Mouse (Mus musculus) myocyte (in vitro differentiated cells): ENCODE measurements around the gene Pou6f1. TPM values are rescaled to one million over a fixed set of nuclear protein-coding genes. Genes with fewer than 3 reads are reported as not detected.

Experiments used
- H3K27me3 ChIP-seq: one replicate; pipeline ENCODE4 v1.6.1; 2011; ENCODE audit not compliant: control insufficient read depth, insufficient read depth, insufficient read length
- H3K36me3 ChIP-seq: one replicate; pipeline ENCODE4 v1.6.1; 2011; ENCODE audit not compliant: control insufficient read depth, insufficient read depth
- H3K4me2 ChIP-seq: one replicate; pipeline ENCODE4 v1.6.1; 2011; ENCODE audit warnings: low read depth, control low read depth
- H3K4me3 ChIP-seq: one replicate; pipeline ENCODE4 v1.5.1; 2011; ENCODE audit warnings: mild to moderate bottlenecking, control low read depth, moderate library complexity
- H3K79me2 ChIP-seq: one replicate; pipeline ENCODE4 v1.6.1; 2011; ENCODE audit not compliant: control insufficient read depth, insufficient read depth
- H3ac ChIP-seq: one replicate; pipeline ENCODE4 v1.6.1; 2011; ENCODE audit not compliant: control insufficient read depth, insufficient read length
- CEBPB ChIP-seq: IDR thresholded peaks from 2 replicates; pipeline ENCODE4 v1.6.1; 2011; ENCODE audit warnings: mild to moderate bottlenecking, moderate library complexity; ENCODE audit not compliant: poor library complexity, insufficient read depth, severe bottlenecking
- E2F4 ChIP-seq: IDR thresholded peaks from one replicate; pipeline ENCODE4 v1.6.1; 2011; ENCODE audit warnings: mild to moderate bottlenecking, control low read depth, moderate library complexity; ENCODE audit not compliant: insufficient read depth
- MAX ChIP-seq: IDR thresholded peaks from one replicate; pipeline ENCODE4 v1.6.1; 2011; ENCODE audit warnings: low read depth, mild to moderate bottlenecking, control low read depth
- MYOD1 ChIP-seq, 3 experiments: IDR thresholded peaks; one replicate each; pipeline ENCODE4 v1.6.1; 2011; ENCODE audit warnings: control low read depth in 2 of 3, low read depth in 2 of 3, mild to moderate bottlenecking in 2 of 3, moderate library complexity in 1 of 3; ENCODE audit not compliant: insufficient read length in 2 of 3, control insufficient read depth in 1 of 3
- MYOG ChIP-seq, 3 experiments: IDR thresholded peaks; one replicate each; pipeline ENCODE4 v1.6.1; 2011; ENCODE audit warnings: control low read depth in 2 of 3, low read depth in 2 of 3, mild to moderate bottlenecking in 2 of 3; ENCODE audit not compliant: insufficient read length in 2 of 3, control insufficient read depth in 1 of 3, insufficient read depth in 1 of 3
- POLR2A ChIP-seq: IDR thresholded peaks from one replicate; pipeline ENCODE4 v1.6.1; 2011; ENCODE audit warnings: low read depth, mild to moderate bottlenecking, control low read depth, moderate library complexity; ENCODE audit not compliant: insufficient read length
- POLR2AphosphoS2 ChIP-seq: IDR thresholded peaks from one replicate; pipeline ENCODE4 v1.6.1; 2011; ENCODE audit warnings: low read depth, control low read depth; ENCODE audit not compliant: insufficient read length
- REST ChIP-seq: IDR thresholded peaks from one replicate; pipeline ENCODE4 v1.6.1; 2011; ENCODE audit warnings: mild to moderate bottlenecking, control low read depth, moderate library complexity; ENCODE audit not compliant: insufficient read depth, insufficient read length
- SRF ChIP-seq: IDR thresholded peaks from one replicate; pipeline ENCODE4 v1.6.1; 2011; ENCODE audit warnings: low read depth; ENCODE audit not compliant: control insufficient read depth, insufficient read length
- TCF12 ChIP-seq: IDR thresholded peaks from one replicate; pipeline ENCODE4 v1.6.1; 2011; ENCODE audit warnings: mild to moderate bottlenecking, control low read depth; ENCODE audit not compliant: poor library complexity, insufficient read depth, severe bottlenecking
- TCF3 ChIP-seq: IDR thresholded peaks from one replicate; pipeline ENCODE4 v1.6.1; 2011; ENCODE audit warnings: low read depth, control low read depth; ENCODE audit not compliant: insufficient read length
- USF1 ChIP-seq: IDR thresholded peaks from one replicate; pipeline ENCODE4 v1.6.1; 2011; ENCODE audit warnings: low read depth, mild to moderate bottlenecking, control low read depth, moderate library complexity
- polyA plus RNA-seq: library from polyadenylated mRNA; unstranded; fragments of >200 nt; fragmentation: generic; extraction: Trizol; gene quantifications from one replicate; pipeline ENCODE4 v1.2.1, GENCODE M21; 2012; ENCODE audit warnings: missing spikeins

The Pou6f1 gene
- polyA plus RNA-seq, 1 experiment: 7.7 TPM

GRCm38 (mm10) chr15:100598883-100599275 is 905 bp downstream of the Pou6f1 start:
- H3ac ChIP-seq: peak overlapping the region; percentile 36
- H3K4me3 ChIP-seq: peak overlapping the region; percentile 18
- no peaks in the 10 kb centered on the region for H3K27me3 ChIP-seq
- TF ChIP-seq MAX: no peak
- no peak for TF ChIP-seq POLR2AphosphoS2
- TF ChIP-seq USF1: no peak
- TF ChIP-seq MYOD1 (IDR thresholded peaks at IDR 0.05; ENCODE audit: control insufficient read depth in 1 of 3, insufficient read length in 2 of 3, low read depth in 2 of 3): no peak
- TF ChIP-seq POLR2A: no peak
- TF ChIP-seq SRF: no peak
- no peak for TF ChIP-seq CEBPB
- H3K79me2 ChIP-seq: no peaks in the 10 kb centered on the region
- no peaks in the 10 kb centered on the region for H3K36me3 ChIP-seq
- peak overlapping the region; percentile 94 for H3K4me2 ChIP-seq

- Histone ChIP-seq H3K79me2 (no peaks in the 10 kb centered on the region), H3K36me3 (no peaks in the 10 kb centered on the region), H3ac (no peak overlapping the region), H3K4me3 (peak overlapping the region; percentile 18), H3K4me2 (no peak overlapping the region), H3K27me3 (no peaks in the 10 kb centered on the region)
- TF ChIP-seq MYOG (IDR thresholded peaks at IDR 0.05; ENCODE audit: control insufficient read depth in 1 of 3, insufficient read depth in 1 of 3, insufficient read length in 2 of 3, low read depth in 2 of 3): no peak
- TF ChIP-seq TCF3: no peak
- no peak for TF ChIP-seq USF1
- no peak for TF ChIP-seq CEBPB
- TF ChIP-seq E2F4: no peak
- no peak for TF ChIP-seq POLR2AphosphoS2
- TF ChIP-seq MYOD1 (IDR thresholded peaks at IDR 0.05; ENCODE audit: control insufficient read depth in 1 of 3, insufficient read length in 2 of 3, low read depth in 2 of 3): no peak
- no peak for TF ChIP-seq SRF
- no peak for TF ChIP-seq TCF12
Measured at GRCm38 (mm10) chr15:100598287-100598882, 1.4 kb downstream of the Pou6f1 start.

- TF ChIP-seq REST (no peak), MYOD1 (IDR thresholded peaks at IDR 0.05; ENCODE audit: control insufficient read depth in 1 of 3, insufficient read length in 2 of 3, low read depth in 2 of 3) (no peak)
- Histone ChIP-seq H3ac (no peak overlapping the region), H3K36me3 (no peaks in the 10 kb centered on the region), H3K79me2 (no peaks in the 10 kb centered on the region), H3K4me2 (no peak overlapping the region), H3K27me3 (no peaks in the 10 kb centered on the region), H3K4me3 (no peak overlapping the region)
Measured at GRCm38 (mm10) chr15:100592817-100593216, 7.0 kb downstream of the Pou6f1 start.

DNA sequence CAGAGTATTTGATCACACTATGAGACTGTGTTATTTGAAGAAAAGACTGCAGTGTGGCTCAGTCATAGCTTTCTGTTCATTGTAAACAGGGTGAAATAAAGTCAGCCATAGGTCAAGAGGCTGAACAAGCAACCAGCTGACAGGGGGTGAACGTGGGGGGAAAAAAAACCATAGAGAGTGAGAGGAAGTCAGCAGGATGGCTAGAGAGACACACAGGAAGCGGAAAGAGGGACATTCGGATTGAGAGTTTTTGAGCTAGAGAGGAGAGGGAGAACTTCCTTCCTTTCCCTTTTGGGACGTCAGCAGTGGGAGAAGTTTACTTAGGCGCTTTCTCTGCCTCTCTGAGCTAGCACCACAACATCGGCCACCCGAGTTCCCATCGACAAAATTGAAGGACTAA is 9.3 kb downstream of the Pou6f1 start:
- no peaks in the 10 kb centered on the region for H3K36me3 ChIP-seq
- TF ChIP-seq POLR2A (no peak), TCF3 (no peak), MYOD1 (IDR thresholded peaks at IDR 0.05; ENCODE audit: control insufficient read depth in 1 of 3, insufficient read length in 2 of 3, low read depth in 2 of 3) (no peak), MYOG (IDR thresholded peaks at IDR 0.05; ENCODE audit: control insufficient read depth in 1 of 3, insufficient read depth in 1 of 3, insufficient read length in 2 of 3, low read depth in 2 of 3) (no peak), POLR2AphosphoS2 (no peak), TCF12 (no peak), CEBPB (no peak), E2F4 (no peak), REST (no peak), SRF (no peak), MAX (no peak), USF1 (no peak)
- no peaks in the 10 kb centered on the region for H3K79me2 ChIP-seq
- H3ac ChIP-seq: no peak overlapping the region
- no peak overlapping the region for H3K4me3 ChIP-seq
- no peak overlapping the region for H3K4me2 ChIP-seq
- no peaks in the 10 kb centered on the region for H3K27me3 ChIP-seq

GRCm38 (mm10) chr15:100588297-100588696 is 11.5 kb downstream of the Pou6f1 start:
- no peak overlapping the region for H3K4me2 ChIP-seq
- H3K4me3 ChIP-seq: no peak overlapping the region
- H3K79me2 ChIP-seq: no peaks in the 10 kb centered on the region
- H3K36me3 ChIP-seq: no peaks in the 10 kb centered on the region
- H3K27me3 ChIP-seq: no peaks in the 10 kb centered on the region
- TF ChIP-seq TCF3 (no peak), CEBPB (no peak), E2F4 (no peak), USF1 (no peak), POLR2A (no peak), REST (no peak), MYOG (IDR thresholded peaks at IDR 0.05; ENCODE audit: control insufficient read depth in 1 of 3, insufficient read depth in 1 of 3, insufficient read length in 2 of 3, low read depth in 2 of 3) (no peak)
- no peak overlapping the region for H3ac ChIP-seq
